Mouse (Mus musculus): Measurements from ENCODE around the gene Col2a1. TPM values are rescaled to one million over a fixed set of nuclear protein-coding genes. Genes with fewer than 3 reads are reported as not detected.

Col2a1 gene
- polyA plus RNA-seq, 2 experiments from 2014 or later: not detected

DNA sequence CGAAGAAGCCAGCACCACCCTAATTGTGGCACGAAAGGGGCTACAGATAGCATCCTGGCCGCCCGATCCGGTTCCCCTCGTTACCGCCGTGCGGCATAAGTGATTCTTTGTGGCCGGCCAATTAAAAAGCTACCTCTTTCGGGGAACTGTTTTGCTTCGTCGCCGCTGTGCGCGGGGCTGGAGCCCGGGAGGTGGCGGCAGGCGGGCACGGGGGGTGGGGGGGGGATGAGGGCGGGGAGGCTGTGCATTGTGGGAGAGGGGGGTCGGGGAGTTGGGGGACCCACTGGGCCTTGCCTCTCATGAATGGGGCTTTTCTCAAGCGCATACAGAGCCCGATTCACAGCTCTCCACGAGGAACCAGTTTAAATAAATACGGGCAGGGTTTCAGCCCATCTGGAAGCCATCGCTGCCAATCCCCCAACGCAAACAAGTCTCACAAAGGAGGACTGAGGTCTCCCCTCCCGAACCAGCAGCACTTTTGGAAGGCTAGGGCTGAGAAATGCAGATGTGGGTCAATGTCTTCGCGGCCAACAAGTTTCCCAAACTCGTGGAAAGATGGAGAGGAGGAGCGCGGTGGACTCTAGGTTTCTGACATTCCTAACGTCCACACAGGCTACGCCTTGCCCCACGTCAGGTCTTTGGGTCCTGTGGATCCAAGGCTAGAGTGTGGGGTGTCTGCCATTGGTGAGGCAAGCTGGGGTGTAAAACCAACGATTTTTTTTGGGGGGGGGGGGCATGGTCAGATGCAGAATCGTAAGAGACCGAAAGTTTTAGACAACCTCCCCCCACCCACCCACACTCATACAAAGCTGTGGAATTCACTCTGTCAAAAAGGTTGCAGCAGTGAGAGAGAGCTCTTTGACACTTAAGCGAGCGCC is 2.1 kb downstream of the Col2a1 start:
- ATAC-seq: no peak

DNA sequence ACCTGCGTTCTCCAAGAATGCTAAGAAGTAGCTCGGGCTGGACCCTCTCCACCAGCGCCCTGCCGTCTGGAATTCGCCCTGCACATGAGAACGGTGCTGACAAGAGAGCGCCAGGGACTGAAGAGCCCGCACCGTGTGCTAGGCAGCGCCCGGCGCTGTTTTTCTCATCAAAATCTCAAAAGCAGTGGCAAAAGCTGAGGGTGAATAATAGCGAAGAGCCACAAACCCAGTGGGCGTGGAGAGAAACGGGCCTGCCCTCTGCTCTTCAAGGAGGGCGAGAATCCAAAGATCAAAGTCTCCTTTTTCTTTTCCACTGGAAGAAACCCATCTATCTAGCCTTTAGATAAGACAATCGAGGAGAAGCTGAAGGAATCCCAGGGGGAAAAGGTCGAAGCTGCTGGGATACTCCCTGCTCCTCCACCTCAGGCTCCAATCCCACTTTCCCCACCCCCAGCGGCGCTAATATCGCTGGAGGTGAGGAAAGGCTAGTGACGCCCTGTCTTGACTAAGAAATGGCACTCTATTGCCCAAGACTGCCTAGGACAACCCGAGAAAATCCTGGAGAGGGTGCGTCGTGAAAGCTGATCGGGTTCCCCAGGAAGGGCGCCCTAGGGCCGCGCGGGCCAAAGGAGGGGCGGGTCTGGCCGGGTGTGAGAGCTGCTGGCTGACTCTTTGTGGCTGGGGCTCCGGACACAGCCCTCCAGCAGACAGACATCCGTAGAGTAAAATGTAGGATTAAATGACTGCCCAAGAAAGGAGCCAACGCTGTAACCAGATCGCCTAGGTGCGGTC is 3.0 kb downstream of the Col2a1 start:
- no peak for ATAC-seq

DNA sequence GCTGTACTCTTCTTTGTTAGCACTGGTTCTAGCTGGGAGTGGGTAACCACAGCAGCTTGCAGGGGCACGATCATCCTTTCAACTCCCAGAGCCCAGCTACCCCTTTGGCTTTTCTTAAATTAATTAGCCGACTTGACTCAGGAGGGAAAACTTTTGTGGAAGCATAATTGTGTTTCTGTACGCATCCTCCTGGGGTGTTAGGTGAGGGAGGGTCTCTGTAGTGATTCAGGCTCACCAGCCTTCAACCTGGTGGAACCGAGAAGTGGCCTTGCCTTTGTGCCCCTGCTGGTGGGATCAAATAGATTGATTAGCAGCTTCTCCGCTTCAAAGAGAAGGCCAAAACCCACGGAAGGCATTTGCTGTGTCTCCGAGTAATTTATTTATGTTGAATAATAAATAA is 4.5 kb downstream of the Col2a1 start:
- no peak for ATAC-seq

DNA sequence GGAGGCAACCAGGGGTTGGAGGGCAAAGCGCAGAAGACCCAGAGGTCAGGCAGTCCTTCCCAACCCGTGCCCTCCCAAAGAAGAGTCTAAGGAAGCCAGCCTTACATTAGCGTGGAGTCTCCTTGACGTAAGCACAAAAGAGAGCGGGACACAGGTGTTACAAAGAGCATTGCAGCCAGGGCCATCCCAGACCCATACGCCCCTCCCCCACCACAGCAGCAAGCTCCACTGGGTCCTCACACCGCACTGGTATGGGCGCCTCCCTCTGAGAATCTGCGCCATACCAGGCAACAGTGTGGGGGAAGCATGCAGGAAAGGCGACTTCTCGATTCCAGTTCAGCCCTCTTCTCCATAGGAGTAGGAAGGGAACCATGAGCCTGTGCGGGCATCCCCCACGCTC is 4.9 kb downstream of the Col2a1 start:
- ATAC-seq: no peak

DNA sequence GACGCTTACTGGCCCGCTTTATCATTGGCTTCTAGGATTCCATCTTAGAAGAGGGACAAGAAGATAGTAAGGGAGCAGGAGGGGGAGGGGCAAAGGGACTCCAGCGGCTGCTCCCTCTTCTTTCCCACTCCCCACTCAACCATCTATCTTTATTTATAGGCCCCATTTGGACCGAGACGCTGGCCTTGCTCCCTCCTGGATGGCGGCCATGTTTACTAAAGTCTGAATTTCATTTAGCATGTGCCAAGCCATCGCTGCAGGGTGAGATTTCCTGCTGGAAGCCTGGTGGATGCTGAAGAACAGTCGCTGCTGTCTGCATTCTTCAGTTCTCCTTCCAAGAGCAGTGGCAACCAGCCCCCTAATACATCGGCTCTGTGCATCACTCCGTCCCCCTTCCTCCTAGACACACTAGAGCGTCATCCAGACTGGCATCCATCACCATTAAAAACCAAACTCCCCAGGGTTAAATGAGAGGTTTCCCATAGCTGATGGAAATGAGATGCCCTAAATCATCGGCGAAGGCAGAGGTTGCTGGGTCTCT is 7.7 kb downstream of the Col2a1 start:
- ATAC-seq: no peak

GRCm38 (mm10) chr15:97992712-97993286 is 11.7 kb downstream of the Col2a1 start:
- peak; percentile 99 for ATAC-seq

GRCm38 (mm10) chr15:97992027-97992711 is 12.3 kb downstream of the Col2a1 start:
- ATAC-seq: no peak

DNA sequence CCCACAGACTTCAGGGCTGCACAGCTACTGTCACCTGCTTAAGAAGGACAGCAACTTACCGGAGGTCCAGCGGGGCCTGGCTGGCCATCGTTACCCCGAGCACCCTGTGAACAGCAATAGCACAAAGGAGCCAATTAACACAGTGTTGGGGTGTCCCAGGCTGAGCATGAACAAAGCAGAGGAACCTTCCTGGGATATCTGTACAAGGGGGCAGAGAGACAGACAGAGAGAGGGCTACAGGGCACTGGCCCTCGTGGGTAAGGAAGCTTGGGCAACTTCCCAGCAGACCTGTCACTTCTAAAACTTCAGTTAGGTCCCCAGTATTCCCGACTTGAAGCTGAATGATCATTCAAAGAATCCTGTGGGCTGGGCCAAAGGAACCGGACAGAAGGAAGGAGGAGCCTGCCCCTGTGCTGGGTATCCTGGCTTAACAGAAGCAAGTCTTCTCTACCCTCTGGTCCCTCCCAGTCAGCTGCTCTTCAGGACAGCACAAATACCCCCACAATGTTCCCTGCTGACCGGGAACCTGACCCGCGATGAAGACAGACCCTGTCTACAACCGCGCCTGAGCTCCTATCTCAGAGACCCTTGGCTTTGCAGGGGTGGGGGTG is 13.1 kb downstream of the Col2a1 start:
- ATAC-seq: no peak

DNA sequence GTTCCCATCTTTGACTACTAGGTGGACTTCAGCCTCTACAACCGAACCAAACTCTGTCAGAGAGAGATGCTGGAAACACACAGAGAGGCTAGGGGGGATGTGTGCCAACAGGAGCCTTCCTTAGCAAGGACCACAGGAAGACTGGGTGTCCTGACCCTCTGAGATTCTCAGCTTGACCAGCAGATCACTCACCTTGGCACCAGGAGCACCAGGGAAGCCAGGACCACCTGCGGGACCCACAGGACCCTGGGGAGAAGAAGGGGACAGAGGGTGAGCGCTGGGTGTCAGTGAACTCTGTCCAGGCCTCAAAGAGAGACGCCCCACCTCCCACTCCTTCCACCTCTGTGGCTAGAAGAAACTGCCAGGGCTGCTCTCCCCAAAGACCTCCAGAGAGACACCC is 13.8 kb downstream of the Col2a1 start:
- no peak for ATAC-seq

GRCm38 (mm10) chr15:97990124-97990523 is 14.4 kb downstream of the Col2a1 start:
- ATAC-seq: no peak

GRCm38 (mm10) chr15:97989544-97989943 is 15.0 kb downstream of the Col2a1 start:
- no peak for ATAC-seq

DNA sequence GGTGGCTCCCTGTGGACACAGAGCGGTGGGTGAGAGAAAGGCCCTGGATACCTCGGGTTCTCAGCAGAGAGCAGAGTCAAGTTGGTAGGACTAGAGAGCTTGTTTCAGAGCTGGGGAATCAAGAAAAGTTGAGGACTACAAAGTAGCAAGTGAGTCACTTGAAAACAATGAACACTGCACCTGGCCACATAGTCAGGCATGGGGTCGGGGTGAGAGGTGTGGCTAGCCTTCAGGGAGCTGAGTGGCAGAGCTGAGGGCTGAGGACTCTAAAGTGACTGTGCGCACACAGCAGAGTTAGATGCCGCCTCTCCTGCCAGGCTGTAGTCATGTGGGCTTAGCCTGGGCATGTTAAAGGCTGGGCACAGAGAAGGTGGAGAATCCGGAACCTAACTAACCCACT is 22.9 kb downstream of the Col2a1 start:
- no peak for ATAC-seq

GRCm38 (mm10) chr15:97973248-97974005 is 31.1 kb downstream of the Col2a1 start:
- no peak for ATAC-seq

DNA sequence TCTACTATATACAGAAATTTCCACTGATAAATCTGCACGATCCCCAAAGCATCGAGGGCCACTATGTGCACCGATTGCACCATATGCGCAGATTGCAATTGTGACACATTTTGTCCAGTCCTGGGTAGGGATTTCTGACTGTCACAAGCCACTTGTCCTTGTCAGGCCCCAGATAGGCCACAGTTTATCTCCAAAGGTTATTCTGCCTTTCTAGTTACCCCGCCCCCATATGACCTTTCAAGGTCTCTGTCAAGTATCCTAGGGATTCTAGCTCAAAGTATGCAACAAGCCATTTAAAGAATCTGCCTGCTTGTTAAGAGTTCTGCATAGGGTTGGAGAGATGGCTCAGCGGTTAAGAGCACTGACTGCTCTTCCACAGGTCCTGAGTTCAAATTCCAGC is 31.9 kb downstream of the Col2a1 start:
- no peak for ATAC-seq

GRCm38 (mm10) chr15:97970299-97970698 is 34.2 kb downstream of the Col2a1 start:
- no peak for ATAC-seq

DNA sequence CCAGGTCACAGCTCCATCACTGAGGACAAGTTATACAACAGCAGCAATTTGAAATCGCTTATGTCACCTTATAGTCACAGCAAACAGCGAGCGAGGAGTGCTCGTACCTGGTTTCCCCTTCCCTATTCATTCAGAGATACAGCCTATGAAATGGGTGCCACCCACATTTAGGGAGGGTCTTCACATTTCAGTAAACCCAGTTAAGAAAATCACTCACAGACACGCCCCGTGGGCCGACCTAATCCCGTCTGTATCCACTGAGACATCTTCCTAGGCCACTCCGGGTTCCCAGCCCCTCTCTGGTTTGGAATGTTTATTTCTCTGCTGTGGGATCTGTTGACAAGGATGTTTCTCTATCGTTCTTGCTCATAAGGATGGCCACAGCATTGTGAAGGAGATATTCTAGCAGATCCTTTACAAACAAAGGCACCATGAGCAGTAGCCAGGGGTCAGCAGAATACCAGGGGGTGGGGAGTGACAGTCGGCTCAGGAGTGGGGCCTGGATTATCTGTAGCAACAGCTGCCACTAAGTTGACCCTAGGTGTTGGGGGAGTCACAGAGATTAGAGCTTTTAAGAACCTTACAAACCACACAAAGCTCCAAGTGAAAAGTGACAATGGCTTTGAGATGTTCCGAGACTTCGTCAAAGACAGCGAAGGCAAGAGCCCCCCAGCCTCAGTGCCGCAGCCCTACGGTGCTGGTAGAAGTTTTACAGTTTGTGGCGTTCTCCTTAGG is 39.0 kb downstream of the Col2a1 start:
- ATAC-seq: no peak

- no peak for ATAC-seq
Measured at GRCm38 (mm10) chr15:97964836-97965187, 39.7 kb downstream of the Col2a1 start.

- peak; percentile 94 for ATAC-seq
Measured at GRCm38 (mm10) chr15:97963989-97964835, 40.3 kb downstream of the Col2a1 start, which contains the start of gene Tmem106c. TSS of gene Tmem106c (plus strand) at chr15:97964200.

- ATAC-seq: peak; percentile 24
Measured at GRCm38 (mm10) chr15:97963329-97963988, 41.0 kb downstream of the Col2a1 start.
